In the genomic region with DNA sequence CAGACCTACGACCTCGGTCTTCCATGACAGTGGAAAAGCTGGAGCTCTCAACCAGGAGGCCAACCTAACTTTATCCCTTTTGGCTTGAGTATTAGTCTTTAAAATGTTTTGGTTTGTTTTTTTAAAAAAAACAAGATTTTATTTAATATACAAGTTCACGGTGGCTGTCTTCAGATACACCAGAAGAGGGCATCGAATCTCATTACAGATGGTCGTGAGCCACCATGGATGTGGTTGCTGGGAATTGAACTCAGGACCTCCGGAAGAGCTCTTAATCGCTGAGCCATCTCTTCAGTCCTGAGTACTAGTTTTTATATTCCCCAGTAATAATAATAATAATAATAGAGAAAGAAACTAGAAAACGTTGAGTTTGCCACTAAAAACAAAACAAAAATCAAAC, we compare ENCODE assay signal across 10 mouse cellular contexts. TPM values are rescaled to one million over a fixed set of nuclear protein-coding genes. Genes with fewer than 3 reads are reported as not detected.
DNase-seq lines count a peak whose midpoint lies in the region; ATAC-seq and TF ChIP-seq lines count a peak whose summit lies in the region.
"Had no signal": no experiment of that assay in that cellular context is flagged by ENCODE, and none has a peak within 500 bp of the region (broad histone marks: within the 10 kb centered on the region; RNA-seq: fewer than 3 reads in every experiment).

No protein-coding gene starts in this region.

- H3K27me3 ChIP-seq in heart, embryonic 12.5 days (replicated peaks), result no peaks in the 10 kb centered on the region
- no peaks in the 10 kb centered on the region for H3K27me3 ChIP-seq in E14TG2a.4 (ENCODE audit: insufficient read depth, low read length)
- H3K27me3 ChIP-seq in forebrain, embryonic 15.5 days, result no peaks in the 10 kb centered on the region
- no peaks in the 10 kb centered on the region for H3K27me3 ChIP-seq in liver, embryonic 16.5 days (ENCODE audit: control insufficient read depth, insufficient read depth, low read depth, low read length)

- DNase-seq in heart, postnatal 25 days (ENCODE audit: low spot score), result no peak
- DNase-seq in right cerebral cortex, adult 18-20 months, result no peak
- DNase-seq in adrenal gland, postnatal 25 days, result no peak
- DNase-seq in layer of hippocampus, postnatal 10 days (ENCODE audit: low spot score in 2 of 2), result no peak

- 60% methylated on average over 8 of the region's 8 CpGs for WGBS in heart, embryonic 12.5 days
- WGBS in forebrain, embryonic 15.5 days, result 53% methylated on average over 8 of the region's 8 CpGs
- WGBS in liver, embryonic 16.5 days (ENCODE audit: insufficient replicate concordance), result 55% methylated on average over 8 of the region's 8 CpGs

- H3K9ac ChIP-seq in heart, embryonic 12.5 days, result no peak overlapping the region
- peak overlapping the region; percentile 88; the same call in 1 of the 2 replicates for H3K9ac ChIP-seq in forebrain, embryonic 15.5 days (replicated peaks)
- H3K9ac ChIP-seq in liver, embryonic 16.5 days (ENCODE audit: low read depth, low read length), result peak overlapping the region; percentile 93; the same call in 1 of the 2 replicates

- peak overlapping the region; percentile 76 for H3K4me3 ChIP-seq in heart, embryonic 12.5 days
- H3K4me3 ChIP-seq in E14TG2a.4 (replicated peaks; ENCODE audit: low read length), result peak overlapping the region; percentile 98
- peak overlapping the region; percentile 67 for H3K4me3 ChIP-seq in forebrain, embryonic 15.5 days
- peak overlapping the region; percentile 86 for H3K4me3 ChIP-seq in liver, embryonic 16.5 days (ENCODE audit: low read depth, low read length)

- peak overlapping the region; percentile 75 for H3K4me2 ChIP-seq in heart, embryonic 12.5 days
- H3K4me2 ChIP-seq in forebrain, embryonic 15.5 days (replicated peaks), result peak overlapping the region; percentile 69
- H3K4me2 ChIP-seq in liver, embryonic 16.5 days (ENCODE audit: low read depth, low read length), result peak overlapping the region; percentile 89

- peaks cover 24% of the 10 kb centered on the region for H3K4me1 ChIP-seq in heart, embryonic 12.5 days (replicated peaks)
- H3K4me1 ChIP-seq in E14TG2a.4 (replicated peaks; ENCODE audit: low read depth, low read length), result peaks cover 52% of the 10 kb centered on the region
- H3K4me1 ChIP-seq in forebrain, embryonic 15.5 days, result peaks cover 43% of the 10 kb centered on the region
- peaks cover 29% of the 10 kb centered on the region for H3K4me1 ChIP-seq in liver, embryonic 16.5 days (ENCODE audit: control insufficient read depth, low read depth, low read length)

- intact Hi-C loops in heart, postnatal 25 days (cut with DNase I), result loop anchor here (2.0 kb wide), 1 partner anchor 33 kb away; the partner anchor contains the start of gene Npm3

- no peak for ATAC-seq in heart, embryonic 12.5 days (ENCODE audit: insufficient number of reproducible peaks, low FRiP score)
- no peak for ATAC-seq in forebrain, embryonic 15.5 days (replicated peaks)
- ATAC-seq in liver, embryonic 16.5 days (ENCODE audit: low read depth), result no peak

- H3K27ac ChIP-seq in heart, embryonic 12.5 days (ENCODE audit: poor library complexity, severe bottlenecking), result no peak overlapping the region
- no peak overlapping the region for H3K27ac ChIP-seq in forebrain, embryonic 15.5 days (replicated peaks)
- H3K27ac ChIP-seq in liver, embryonic 16.5 days (ENCODE audit: low read length), result no peak overlapping the region

- H3K36me3 ChIP-seq in heart, embryonic 12.5 days, result peaks cover 40% of the 10 kb centered on the region
- H3K36me3 ChIP-seq in E14TG2a.4 (ENCODE audit: insufficient read depth, low read length), result peaks cover 50% of the 10 kb centered on the region
- H3K36me3 ChIP-seq in forebrain, embryonic 15.5 days, result peaks cover 27% of the 10 kb centered on the region
- peaks cover 25% of the 10 kb centered on the region for H3K36me3 ChIP-seq in liver, embryonic 16.5 days (ENCODE audit: control insufficient read depth, insufficient read depth)

- no peaks in the 10 kb centered on the region for H3K9me3 ChIP-seq in heart, embryonic 12.5 days (replicated peaks)
- H3K9me3 ChIP-seq in E14TG2a.4 (ENCODE audit: low read length), result no peaks in the 10 kb centered on the region
- no peaks in the 10 kb centered on the region for H3K9me3 ChIP-seq in forebrain, embryonic 15.5 days
- H3K9me3 ChIP-seq in liver, embryonic 16.5 days (replicated peaks; ENCODE audit: control insufficient read depth, low read length), result no peaks in the 10 kb centered on the region

- TF ChIP-seq CTCF in E14TG2a.4 (conservative IDR thresholded peaks at IDR 0.05; ENCODE audit: low read length), result no peak

RNA-seq across cellular contexts. Expression of gene Mgea5, which starts 2.0 kb away (rescaled TPM):
- polyA plus RNA-seq in heart, embryonic 12.5 days (2016; fragmentation: Nextera tagmentation; extraction: Ambion mirVana), result 51.7 and 52.8 TPM in 2 replicates
- total RNA-seq in heart, postnatal 25 days (2021), result 10 to 100 TPM; 61.6 to 71.0 TPM
- polyA plus RNA-seq in forebrain, embryonic 15.5 days (2015; fragmentation: Nextera tagmentation; extraction: Ambion mirVana), result 93.6 and 94.5 TPM in 2 replicates
- polyA plus RNA-seq in liver, embryonic 16.5 days (2015; fragmentation: Nextera tagmentation; extraction: Ambion mirVana), result 15.6 and 16.3 TPM in 2 replicates
- 84.7 and 93.9 TPM in 2 replicates for total RNA-seq in adrenal gland, postnatal 25 days (2021)
- 100 to 1,000 TPM; 134 to 157 TPM for total RNA-seq in layer of hippocampus, postnatal 10 days (2021)

RNA-seq across cellular contexts. Expression of gene Npm3, which starts 32.3 kb away (rescaled TPM):
- polyA plus RNA-seq in heart, embryonic 12.5 days (2016; fragmentation: Nextera tagmentation; extraction: Ambion mirVana), result 9.5 and 11.2 TPM in 2 replicates
- 10 to 100 TPM; 16.9 TPM for total RNA-seq in heart, postnatal 25 days (2021)
- 9.5 and 9.7 TPM in 2 replicates for polyA plus RNA-seq in forebrain, embryonic 15.5 days (2015; fragmentation: Nextera tagmentation; extraction: Ambion mirVana)
- 4.6 and 6.1 TPM in 2 replicates for polyA plus RNA-seq in liver, embryonic 16.5 days (2015; fragmentation: Nextera tagmentation; extraction: Ambion mirVana)
- 29.0 and 34.7 TPM in 2 replicates for total RNA-seq in adrenal gland, postnatal 25 days (2021)
- total RNA-seq in layer of hippocampus, postnatal 10 days (2021), result 10 to 100 TPM; 16.7 to 18.1 TPM

RNA-seq across cellular contexts. Expression of gene Kcnip2, which starts 34.2 kb away (rescaled TPM):
- 0.36 and 0.56 TPM in 2 replicates for polyA plus RNA-seq in heart, embryonic 12.5 days (2016; fragmentation: Nextera tagmentation; extraction: Ambion mirVana)
- 100 to 1,000 TPM; 205 to 217 TPM for total RNA-seq in heart, postnatal 25 days (2021)
- 8.4 and 9.9 TPM in 2 replicates for polyA plus RNA-seq in forebrain, embryonic 15.5 days (2015; fragmentation: Nextera tagmentation; extraction: Ambion mirVana)
- polyA plus RNA-seq in liver, embryonic 16.5 days (2015; fragmentation: Nextera tagmentation; extraction: Ambion mirVana), result 2.2 TPM in 2 replicates
- 0.27 TPM in 1 of 2 replicates, not detected in the other for total RNA-seq in adrenal gland, postnatal 25 days (2021)
- 100 to 1,000 TPM; 133 to 134 TPM for total RNA-seq in layer of hippocampus, postnatal 10 days (2021)
- total RNA-seq: common myeloid progenitor, adult 5-6 weeks; liver, adult 2 months had no signal

RNA-seq across cellular contexts. Expression of gene Fgf8, which starts 39.0 kb away (rescaled TPM):
- polyA plus RNA-seq in heart, embryonic 12.5 days (2016; fragmentation: Nextera tagmentation; extraction: Ambion mirVana), result not detected in 2 replicates
- total RNA-seq in heart, postnatal 25 days (2021), result not detected
- 0.23 and 0.90 TPM in 2 replicates for polyA plus RNA-seq in forebrain, embryonic 15.5 days (2015; fragmentation: Nextera tagmentation; extraction: Ambion mirVana)
- not detected in 2 replicates for polyA plus RNA-seq in liver, embryonic 16.5 days (2015; fragmentation: Nextera tagmentation; extraction: Ambion mirVana)
- not detected in 2 replicates for total RNA-seq in adrenal gland, postnatal 25 days (2021)
- total RNA-seq in layer of hippocampus, postnatal 10 days (2021), result not detected
- total RNA-seq: common myeloid progenitor, adult 5-6 weeks; liver, adult 2 months had no signal
- polyA plus RNA-seq: liver, adult 2 months had no signal

Comparison
In these comparisons a context has a peak if more than half of its experiments do, and no peak if none do; other contexts are left out.
1. RNA of gene Kcnip2, which starts 34.2 kb away (total RNA-seq): 205 to 217 TPM in heart, postnatal 25 days and 133 to 134 TPM in layer of hippocampus, postnatal 10 days; 0.27 TPM in adrenal gland, postnatal 25 days; every median in the first group is over 100 times any median in the second.
2. Peak in every context shown above with its lines, with median percentiles within 50 percentile points of each other: H3K4me2 ChIP-seq and H3K4me3 ChIP-seq.